Mouse (Mus musculus): Measurements from ENCODE around the gene Kpna2.

- no peak for TF ChIP-seq ZNF384 (IDR thresholded peaks at IDR 0.05; ENCODE audit: low read depth, low read length)
- no peak for TF ChIP-seq HCFC1 (IDR thresholded peaks at IDR 0.05; ENCODE audit: borderline replicate concordance, insufficient read depth, low read length)
- TF ChIP-seq CHD2 (IDR thresholded peaks at IDR 0.05; ENCODE audit: low read depth, low read length), result no peak
- no peak for TF ChIP-seq ZC3H11A (IDR thresholded peaks at IDR 0.05; ENCODE audit: borderline replicate concordance, low read depth, low read length)
Observed at GRCm38 (mm10) chr11:106994246-106995085, 4.9 kb downstream of the Kpna2 start.

Data from ES-E14 (cell line).